Mouse (Mus musculus): ENCODE data around the gene Klk13.
"Not testable (repeated sequence)": the region's sequence is repeated elsewhere in the genome, so short reads cannot be mapped to it uniquely, and the experiment has no call there.

Klk13 gene

DNA sequence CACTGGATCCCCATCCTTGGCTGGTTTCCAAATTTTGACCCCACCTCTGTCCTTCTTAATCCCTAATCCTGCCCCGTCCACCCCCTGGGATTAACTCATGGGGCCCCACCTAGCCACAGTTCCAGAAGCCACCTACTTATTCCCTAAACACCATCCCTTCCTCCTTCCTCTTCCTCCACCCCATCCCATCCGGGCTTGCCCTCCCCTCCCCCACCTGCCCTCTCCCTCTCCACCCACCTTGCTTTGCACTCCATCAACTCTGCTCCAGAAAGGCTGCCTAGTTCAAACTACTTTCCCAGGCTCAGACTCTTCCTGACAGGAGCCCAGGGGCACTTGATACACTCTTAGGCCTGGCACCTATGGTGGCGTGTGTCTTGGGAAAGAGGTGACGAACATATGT is at the start of gene Klk13:
Gene Klk13, plus strand, starts transcription at position 301 of the 400 bp plus-strand sequence.
- no peak for DNase-seq

DNA sequence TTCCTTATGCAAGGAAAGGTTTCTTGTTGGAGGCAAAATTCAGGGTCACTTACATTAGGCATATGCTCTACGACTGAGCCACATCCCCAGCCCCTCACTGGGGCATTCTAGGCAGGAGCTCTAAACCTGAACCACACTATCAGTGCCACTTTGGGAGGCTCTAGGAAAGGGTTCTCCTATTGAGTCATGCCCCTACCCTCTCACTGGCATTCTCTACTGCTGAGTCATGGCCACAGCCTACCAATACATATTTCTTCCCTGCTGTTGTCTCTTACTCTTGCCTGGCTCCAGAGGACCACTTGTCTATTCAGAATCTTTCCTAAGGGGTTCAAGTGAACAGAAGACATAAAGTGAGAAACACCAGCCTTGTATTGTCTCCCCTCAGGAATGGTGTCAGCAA is 49.6 kb upstream of the Klk13 start:
- DNase-seq: no peak

DNA sequence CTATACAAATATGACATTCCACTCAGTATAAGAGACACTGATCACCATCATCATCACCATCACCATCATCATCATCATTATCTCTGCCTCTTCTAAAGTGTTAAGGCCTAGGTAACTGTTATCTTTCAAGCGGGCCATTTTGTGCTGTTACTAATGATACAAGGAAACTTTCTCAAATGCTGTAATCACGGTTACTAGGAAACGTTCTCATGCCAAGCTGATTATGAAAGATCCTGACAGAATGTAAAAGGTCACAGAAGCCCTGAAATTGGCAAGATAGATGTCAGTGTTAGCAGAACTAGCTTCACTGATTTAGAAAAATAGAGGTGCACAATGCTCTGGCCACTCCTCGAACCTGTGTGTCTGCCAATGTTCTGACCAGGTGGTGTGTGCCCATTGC is 45.1 kb upstream of the Klk13 start:
- DNase-seq: not testable (repeated sequence)

DNA sequence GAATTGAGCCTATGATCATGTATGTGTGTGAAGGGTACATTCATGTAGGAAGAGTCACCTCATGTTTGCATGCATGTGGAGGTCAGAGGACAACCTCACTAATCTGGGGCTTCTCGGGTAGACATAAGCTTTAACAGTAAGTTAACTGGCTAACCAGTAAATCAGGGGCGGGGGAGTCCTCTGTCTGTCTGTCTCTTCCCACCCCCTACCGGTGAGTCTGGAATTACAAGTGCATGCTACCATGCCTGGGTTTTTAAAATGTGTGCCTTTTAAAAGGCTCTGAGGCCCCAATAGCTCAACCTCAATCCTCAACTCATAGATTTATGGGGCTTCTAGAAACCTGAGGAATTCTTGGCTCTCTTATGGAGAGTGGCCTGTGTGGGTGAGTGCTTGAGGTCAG is 43.8 kb upstream of the Klk13 start:
- no peak for DNase-seq

DNA sequence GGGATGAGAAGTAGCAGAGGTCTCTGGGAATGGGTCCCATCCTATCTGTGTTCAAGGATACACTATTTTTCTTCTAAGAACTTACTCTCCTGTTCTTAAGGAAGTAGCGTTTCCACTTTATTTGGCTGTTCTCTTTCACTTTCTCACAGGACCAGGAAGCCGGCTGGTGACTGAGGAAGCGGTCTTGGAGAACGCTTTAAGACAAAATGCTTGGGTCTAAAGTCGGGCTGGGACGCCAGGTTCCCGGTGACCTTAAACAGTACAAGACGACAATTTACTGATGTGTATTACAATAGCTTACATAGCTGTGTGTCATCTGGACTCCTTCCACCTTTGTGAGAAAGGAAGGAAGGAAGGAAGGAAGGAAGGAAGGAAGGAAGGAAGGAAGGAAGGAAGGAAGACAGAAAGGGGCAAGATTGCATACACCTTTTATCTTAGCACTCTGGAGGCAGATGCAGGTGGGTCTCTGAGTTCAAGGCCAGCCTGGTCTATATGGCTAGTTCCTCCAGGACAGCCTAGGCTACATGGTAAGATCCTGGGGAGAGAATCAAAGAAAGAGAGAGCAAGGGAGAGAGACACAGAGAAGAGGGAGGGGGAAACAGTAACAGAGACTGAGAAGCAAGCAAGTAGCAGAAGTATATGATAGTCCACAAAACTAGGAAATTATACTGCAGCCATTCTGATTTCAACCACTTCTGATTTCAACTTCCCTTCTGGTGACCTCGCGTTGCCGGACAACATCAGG is 41.1 kb upstream of the Klk13 start:
- DNase-seq: peak; percentile 17

DNA sequence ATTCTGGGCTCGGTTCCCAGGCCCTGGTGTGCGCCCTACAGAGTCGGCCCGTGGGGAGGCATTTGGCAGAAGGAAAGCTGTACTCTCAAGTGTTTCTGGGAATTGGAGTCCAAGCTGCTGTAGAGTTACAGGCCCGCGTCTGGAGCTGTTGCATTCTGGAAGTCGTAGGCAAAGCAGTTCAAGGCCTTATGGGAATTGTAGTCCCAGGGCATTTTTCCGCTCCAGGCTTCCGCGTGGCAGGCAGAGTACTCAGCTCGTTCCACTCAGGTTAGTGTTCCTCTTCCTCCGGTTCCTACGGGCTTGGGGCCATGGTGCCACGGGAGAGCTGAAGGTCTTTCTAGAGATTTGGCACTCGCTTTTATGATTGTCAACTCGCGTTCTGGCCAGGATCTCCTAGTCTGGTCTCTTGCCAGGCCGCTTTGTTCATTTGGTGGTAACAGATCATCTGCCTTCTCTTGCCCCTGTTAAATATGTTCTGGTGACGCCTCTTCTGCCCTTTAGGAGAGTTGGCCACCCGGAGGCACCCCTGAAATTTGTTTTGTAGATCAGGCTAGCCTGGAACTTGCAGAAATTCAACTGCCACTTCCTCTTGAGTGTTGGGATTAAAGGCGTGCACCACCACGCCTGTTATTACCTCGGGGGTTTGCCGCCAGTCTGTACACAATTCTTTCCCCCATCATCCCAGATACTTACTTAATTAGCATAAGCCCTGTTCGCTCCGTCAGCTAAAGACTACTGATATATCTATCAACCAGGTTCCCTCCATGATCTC is 40.4 kb upstream of the Klk13 start, which contains the start of gene Ctu1:
Gene Ctu1, plus strand, starts transcription at position 208 of the 772 bp plus-strand sequence.
- peak; percentile 97 for DNase-seq

DNA sequence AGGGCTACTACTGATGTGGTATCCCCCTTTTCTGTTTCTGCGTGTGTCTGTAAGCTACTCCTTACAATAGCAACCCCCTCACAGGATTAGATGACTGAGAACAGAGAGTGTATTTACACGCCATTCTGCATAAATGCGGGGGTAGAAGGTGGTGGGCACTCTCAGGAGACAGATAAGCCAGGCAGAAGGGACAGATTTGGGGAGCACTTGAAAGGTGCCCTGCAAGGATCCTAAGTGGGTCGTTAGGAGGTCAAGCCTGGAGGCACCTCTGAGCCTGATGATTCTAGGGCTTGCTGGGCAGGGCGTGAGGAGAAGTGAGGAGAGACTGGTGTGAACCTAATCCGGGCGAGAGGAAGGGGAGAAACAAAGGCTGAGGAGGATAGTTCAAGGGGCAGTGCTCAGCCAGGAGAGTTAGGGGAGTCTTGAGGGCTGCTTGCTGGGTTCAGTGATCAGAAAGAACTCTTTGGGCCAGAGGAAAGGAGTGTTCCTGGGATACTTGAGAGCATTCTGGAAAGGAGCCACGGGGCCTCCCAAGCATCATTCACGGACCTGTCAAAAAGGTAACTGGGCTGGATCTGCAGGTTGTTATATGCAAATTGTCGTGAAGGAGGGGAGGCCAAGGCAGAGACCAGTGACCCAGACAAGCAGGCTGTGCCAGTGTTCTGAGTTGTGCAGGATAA is 39.6 kb upstream of the Klk13 start:
- peak; percentile 36 for DNase-seq

DNA sequence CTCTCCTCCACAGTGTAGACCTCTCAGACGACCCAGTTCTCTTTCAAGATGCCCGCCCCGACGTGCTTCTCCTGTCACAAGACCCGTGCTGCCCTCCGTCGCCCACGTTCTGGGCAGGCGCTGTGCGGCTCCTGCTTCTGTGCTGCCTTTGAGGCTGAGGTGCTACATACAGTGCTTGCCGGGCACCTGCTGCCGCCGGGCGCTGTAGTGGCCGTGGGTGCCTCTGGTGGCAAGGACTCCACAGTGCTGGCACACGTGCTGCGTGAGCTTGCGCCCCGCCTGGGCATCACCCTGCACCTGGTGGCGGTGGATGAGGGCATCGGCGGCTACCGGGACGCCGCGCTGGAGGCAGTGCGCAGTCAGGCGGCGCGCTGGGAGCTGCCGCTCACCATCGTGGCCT is 37.3 kb upstream of the Klk13 start:
- no peak for DNase-seq

DNA sequence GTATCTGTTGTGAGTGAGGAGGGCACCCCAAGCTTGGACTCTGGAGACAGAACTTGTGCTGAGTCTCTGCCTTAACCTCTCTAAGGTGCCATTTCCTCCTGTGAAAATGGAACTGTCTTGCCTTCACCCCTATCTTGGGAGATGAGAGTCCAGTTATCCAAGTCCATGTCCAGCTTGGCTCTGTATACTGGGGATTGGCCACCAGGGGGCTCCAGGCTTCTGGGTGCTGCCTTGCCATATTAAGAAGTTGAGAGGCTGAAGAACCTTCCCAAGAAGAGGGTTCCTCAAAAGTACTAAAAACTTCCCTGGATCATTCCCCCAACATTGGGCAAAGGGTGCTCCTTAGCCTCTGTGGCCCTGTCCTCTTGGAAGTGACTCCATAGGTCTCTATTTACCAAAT is 33.9 kb upstream of the Klk13 start:
- DNase-seq: peak; percentile 22

DNA sequence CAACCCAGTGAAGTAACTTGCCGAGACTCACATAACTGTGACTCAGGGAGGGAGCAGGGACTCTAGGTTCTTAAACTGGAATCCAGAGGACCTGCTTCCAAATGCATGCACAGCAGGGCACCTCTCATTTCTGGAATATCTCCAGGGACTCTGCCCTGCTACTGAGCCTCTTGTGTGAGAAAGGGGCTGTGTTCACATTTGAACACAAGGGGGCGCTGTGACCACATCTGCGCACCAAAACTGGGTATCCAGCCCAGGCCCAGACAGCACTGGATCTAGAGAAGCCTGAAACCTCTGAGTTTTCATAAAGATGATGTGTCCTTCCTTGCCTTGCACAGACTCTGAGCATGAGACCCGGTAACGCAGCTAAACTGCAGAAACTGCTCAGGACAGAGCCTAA is 31.4 kb upstream of the Klk13 start:
- peak; percentile 13 for DNase-seq

DNA sequence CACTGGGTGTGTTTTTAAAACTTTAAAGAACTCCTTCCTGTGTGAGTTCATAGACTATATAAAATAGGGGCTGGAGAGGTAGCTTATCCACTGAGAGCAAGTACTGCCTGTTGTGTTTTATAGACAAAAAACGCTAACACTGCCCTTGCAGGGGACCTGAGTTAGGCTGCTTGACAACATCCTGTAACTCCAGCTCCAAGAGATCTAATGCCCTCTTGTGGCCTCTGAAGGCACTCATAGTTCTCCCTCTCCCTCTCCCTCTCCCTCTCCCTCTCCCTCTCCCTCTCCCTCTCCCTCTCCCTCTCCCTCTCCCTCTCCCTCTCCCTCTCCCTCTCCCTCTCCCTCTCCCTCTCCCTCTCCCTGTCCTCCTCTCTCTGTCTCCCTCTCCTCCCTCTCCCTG is 29.9 kb upstream of the Klk13 start:
- DNase-seq: not testable (repeated sequence)

DNA sequence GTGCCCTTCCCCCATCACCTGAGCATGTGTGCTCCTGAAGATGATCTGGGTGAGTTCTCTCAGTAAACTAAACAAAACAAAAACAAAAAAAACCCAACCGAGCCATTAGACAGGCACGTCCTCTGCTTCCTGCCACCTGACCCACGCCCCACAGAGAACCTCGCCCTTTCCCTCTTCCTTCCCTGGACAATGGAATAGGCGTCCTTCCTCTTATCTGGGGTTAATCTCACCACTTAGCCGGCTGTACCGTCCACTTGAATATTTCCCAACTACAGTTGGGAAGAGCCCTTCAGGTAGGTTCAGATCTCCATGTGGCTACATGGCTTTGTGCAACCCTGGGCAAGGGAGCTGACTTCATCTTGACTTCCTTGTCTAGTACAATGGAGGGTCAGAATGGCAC is 27.3 kb upstream of the Klk13 start:
- no peak for DNase-seq

DNA sequence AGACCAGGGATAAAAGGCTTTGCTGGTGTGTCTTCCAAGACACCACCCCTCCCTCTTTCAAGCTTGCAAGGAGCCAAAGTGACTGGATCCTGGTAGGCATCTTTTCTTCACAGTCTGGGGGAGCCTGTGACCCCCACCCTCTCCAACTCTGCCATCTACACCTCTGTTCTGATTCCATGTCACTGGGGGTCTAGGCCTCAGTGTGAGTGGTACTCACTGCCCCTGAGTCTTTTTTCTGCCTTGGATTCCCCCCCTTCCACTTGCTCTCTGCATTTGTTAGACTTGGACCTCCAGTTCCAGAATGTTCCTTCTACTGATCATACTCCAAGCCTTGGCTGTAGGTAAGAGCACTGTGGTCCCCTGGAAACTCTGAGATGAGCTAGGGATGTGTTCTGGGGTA is 22.2 kb upstream of the Klk13 start, which contains the start of gene Klk14:
Gene Klk14, plus strand, starts transcription at position 301 of the 400 bp plus-strand sequence.
- DNase-seq: no peak

DNA sequence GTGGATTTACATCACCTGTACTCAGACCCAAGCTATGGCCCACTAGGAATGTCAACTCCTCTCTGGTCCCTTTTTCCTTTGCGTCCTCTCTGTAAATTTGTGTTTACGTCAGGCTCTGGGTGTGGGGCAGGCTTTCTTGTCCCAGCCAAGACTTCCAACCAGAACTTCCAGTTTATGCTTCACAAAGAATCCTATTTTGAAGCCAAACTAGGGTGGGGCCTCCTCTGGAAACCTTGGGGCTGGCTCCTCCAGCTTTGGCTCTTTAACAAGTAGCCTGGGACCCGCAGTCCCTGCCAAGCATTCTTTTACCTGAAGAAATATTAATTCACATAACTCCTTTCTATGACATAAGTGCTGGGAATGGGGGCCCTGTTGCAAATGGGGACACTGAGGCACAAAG is 2.3 kb upstream of the Klk13 start:
- DNase-seq: no peak

DNA sequence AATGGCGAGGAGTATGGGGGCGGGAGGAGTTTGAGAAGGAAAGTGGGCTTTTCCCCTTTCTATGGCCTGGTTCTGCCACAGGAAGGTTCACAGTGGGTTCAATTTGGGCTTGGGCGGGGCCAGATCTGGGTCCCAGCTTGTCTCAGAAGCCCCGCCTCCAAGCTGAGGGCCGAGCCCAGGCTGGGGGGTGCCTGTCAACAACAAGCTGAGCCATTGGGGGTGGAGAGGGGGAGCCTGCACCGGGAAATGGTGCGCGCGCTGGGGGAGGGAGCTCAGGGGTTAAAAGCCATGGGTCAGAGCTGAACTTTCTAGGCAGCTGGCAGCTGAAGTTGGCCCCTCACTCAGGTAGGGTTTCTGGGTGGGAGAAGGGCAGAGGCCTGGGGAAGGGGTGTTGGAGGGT is 550 bp downstream of the Klk13 start:
- DNase-seq: no peak

DNA sequence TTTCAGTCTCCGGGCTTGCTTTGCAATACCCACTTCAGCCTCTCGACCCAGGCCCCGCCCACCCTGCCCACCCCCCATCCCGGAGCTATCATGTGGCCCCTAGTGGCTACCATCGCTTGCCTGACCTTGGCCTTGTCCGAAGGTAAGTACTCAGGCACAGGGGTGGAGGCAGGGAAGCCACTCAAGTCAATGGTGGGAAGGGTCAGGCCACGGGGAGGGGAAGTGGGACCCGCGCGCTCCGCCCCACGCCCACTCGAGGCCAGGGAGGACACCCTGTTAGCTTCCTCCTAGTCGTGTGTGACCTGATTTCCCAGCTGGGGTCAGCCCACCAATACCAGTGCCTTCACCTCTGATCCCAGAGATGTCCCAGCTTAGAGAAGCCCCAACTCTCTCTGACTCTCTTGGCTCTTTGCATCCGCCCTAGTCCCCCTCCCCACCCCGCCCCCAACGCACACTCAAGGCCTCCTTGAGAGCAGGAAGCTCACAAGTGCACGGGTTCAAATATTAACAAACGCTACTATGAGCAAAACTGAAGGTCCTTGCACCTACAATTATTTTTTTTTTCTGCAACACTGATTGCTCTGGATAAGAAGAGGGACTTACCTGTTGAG is 1.5 kb downstream of the Klk13 start:
- DNase-seq: no peak

DNA sequence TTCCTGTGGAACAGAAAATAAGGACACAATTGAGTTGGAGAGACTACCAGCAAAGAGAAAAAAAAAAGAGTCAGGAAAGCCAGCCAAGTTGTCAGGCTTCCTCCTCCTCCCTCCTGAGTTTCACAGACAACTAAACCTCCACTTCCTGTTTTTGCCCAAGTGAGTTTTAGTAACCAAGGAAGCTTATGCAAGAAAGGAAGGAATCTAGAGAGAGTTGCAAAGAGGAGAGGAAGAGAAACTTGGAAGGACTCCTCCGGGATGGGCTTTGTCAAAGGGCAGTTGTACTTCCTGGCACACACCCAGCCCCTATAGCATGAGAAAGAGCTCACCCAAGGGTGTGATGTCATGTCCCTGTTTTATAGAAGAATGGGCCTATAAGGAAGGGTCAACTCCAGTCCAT is 35.4 kb downstream of the Klk13 start:
- no peak for DNase-seq

DNA sequence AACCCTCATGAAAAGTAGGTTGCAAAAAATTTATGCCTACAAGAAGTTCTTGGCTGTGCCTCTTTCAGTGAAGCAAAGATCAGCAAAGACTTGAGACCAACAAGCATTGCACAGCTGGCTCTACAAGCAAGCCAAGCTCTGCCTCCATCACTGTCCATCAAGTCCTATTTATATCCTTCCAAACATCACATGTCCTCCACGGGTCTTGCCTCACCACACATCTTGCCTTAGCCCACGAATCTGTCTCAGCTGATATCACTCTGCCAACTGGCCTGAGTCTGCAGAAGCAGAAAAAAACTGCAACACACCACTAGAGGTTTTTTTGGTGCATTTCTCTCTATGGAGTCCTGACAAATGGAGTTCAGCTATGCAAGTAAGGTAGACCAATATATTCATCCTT is 40.4 kb downstream of the Klk13 start:
- DNase-seq: no peak

DNA sequence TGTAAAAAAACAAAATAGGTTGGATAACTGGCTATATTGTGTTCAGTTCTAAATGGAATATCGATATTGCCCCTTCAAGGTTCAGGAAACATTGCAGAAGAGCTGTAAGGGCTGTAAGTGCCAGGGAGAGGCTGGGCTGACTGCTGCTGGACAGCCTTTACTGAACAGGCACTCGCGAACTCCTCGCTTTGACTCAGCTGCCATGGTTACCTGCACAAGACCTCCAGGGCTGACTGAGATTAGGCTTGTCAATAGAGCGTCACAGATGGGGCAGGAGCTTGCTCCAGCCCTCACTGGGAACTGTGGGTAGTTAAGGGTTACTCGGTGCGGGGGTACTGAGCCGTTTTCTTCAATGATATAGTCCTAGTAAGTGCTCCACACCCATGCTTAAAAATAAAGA is 54.1 kb downstream of the Klk13 start:
- no peak for DNase-seq

DNA sequence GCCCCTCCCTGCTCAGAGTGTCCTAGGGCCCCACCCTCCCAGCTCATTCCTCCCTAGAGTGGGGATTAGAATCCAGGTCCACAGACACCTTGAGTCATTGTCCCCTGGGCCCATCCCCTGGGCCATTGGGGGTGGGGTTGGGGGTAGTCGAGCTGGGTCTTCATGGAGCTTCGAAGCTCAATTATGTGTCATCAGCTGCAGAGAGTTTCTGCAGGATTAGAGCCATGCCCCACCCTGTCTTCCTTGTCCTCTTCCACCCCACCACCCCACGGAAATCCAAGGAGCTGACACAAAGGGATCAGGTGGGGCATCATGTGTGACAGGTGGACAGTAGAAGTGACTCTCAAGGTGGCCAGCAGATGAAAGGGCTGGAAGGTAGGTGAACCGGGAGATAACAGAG is 56.2 kb downstream of the Klk13 start, which contains the start of gene Klk12:
Gene Klk12, plus strand, starts transcription at position 301 of the 400 bp plus-strand sequence.
- DNase-seq: no peak

DNA sequence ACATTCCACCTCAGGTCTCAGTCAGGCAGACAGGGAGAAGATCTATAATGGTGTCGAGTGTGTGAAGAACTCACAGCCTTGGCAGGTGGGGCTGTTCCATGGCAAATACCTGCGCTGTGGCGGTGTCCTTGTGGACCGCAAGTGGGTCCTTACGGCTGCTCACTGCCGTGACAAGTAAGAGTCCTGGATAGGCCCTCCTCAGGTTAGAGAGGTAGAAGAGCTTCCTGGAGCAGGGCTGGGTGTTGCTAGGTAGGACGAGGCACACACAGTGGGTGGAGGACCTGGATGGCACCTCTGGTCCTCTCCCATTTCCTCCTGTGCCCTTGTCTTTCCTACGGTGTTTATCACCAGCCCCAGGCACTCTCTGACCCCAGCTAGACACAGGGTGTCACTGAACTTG is 57.3 kb downstream of the Klk13 start:
- DNase-seq: no peak

DNA sequence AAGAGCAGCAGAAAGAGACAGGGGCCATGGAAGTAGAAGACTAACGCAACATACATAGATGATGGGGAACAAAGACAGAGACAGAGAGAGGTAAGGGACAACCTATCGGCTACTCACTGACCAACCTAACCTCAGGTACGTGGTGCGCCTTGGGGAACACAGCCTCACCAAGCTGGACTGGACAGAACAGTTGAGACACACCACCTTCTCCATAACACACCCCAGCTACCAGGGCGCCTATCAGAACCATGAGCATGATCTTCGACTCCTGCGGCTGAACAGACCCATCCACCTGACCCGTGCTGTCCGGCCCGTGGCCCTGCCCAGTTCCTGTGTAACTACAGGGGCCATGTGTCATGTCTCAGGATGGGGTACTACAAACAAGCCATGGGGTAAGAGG is 58.3 kb downstream of the Klk13 start:
- no peak for DNase-seq

DNA sequence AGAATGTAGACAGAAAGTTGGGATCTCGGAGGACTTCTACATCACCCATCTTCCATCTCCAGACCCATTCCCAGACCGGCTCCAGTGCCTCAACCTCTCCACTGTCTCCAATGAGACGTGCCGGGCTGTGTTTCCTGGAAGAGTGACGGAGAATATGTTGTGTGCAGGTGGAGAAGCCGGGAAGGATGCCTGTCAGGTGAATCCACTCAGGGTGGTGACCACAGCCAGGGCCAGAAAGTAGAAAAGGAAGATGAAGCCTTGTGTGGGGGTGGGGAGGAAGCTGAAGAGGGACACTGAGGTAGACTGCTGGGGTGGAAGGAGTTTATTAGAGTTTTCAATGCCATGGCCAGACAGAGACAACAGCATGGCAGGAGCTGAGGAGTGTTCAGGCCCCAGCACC is 59.5 kb downstream of the Klk13 start:
- DNase-seq: no peak
